Mouse (Mus musculus): ENCODE data around the gene Tbc1d13. TPM values are rescaled to one million over a fixed set of nuclear protein-coding genes. Genes with fewer than 3 reads are reported as not detected.
"Not testable (repeated sequence)": the region's sequence is repeated elsewhere in the genome, so short reads cannot be mapped to it uniquely, and the experiment has no call there.

The Tbc1d13 gene
- total RNA-seq, 2 experiments from 2014 or later, result 59.0 to 61.6 TPM

GRCm38 (mm10) chr2:30173541-30174240 lies 40.1 kb downstream of the Tbc1d13 start:
- DNase-seq (ENCODE audit: extremely low spot score in 1 of 2, low spot score in 1 of 2), result no peak

GRCm38 (mm10) chr2:30175897-30176296 lies 42.4 kb downstream of the Tbc1d13 start:
- DNase-seq (ENCODE audit: extremely low spot score in 1 of 2, low spot score in 1 of 2), result no peak

GRCm38 (mm10) chr2:30176561-30176960 lies 43.0 kb downstream of the Tbc1d13 start:
- DNase-seq (ENCODE audit: extremely low spot score in 1 of 2, low spot score in 1 of 2), result no peak

GRCm38 (mm10) chr2:30177700-30178675 lies 44.4 kb downstream of the Tbc1d13 start, which contains the start of gene Spout1:
Gene Spout1 (minus strand): TSS chr2:30178459.
- peak; percentile 82 to 85 for DNase-seq (ENCODE audit: extremely low spot score in 1 of 2, low spot score in 1 of 2)

GRCm38 (mm10) chr2:30178711-30179110 lies 45.2 kb downstream of the Tbc1d13 start:
- DNase-seq (ENCODE audit: extremely low spot score in 1 of 2, low spot score in 1 of 2), result not testable (repeated sequence)

- no peak for DNase-seq (ENCODE audit: extremely low spot score in 1 of 2, low spot score in 1 of 2)
Observed at GRCm38 (mm10) chr2:30182424-30182823, 48.9 kb downstream of the Tbc1d13 start.

GRCm38 (mm10) chr2:30183721-30184120 lies 50.2 kb downstream of the Tbc1d13 start:
- no peak for DNase-seq (ENCODE audit: extremely low spot score in 1 of 2, low spot score in 1 of 2)

- DNase-seq (ENCODE audit: extremely low spot score in 1 of 2, low spot score in 1 of 2), result no peak
Observed at GRCm38 (mm10) chr2:30185276-30185675, 51.7 kb downstream of the Tbc1d13 start.

GRCm38 (mm10) chr2:30185681-30186080 lies 52.1 kb downstream of the Tbc1d13 start:
- no peak for DNase-seq (ENCODE audit: extremely low spot score in 1 of 2, low spot score in 1 of 2)

GRCm38 (mm10) chr2:30191790-30192580 lies 58.4 kb downstream of the Tbc1d13 start:
- no peak for DNase-seq (ENCODE audit: extremely low spot score in 1 of 2, low spot score in 1 of 2)

- no peak for DNase-seq (ENCODE audit: extremely low spot score in 1 of 2, low spot score in 1 of 2)
Observed at GRCm38 (mm10) chr2:30194656-30195055, 61.1 kb downstream of the Tbc1d13 start.

GRCm38 (mm10) chr2:30198021-30198420 lies 64.5 kb downstream of the Tbc1d13 start:
- no peak for DNase-seq (ENCODE audit: extremely low spot score in 1 of 2, low spot score in 1 of 2)

- DNase-seq (ENCODE audit: extremely low spot score in 1 of 2, low spot score in 1 of 2), result no peak
Observed at GRCm38 (mm10) chr2:30199984-30200383, 66.4 kb downstream of the Tbc1d13 start.

GRCm38 (mm10) chr2:30200388-30200925 lies 66.9 kb downstream of the Tbc1d13 start:
- DNase-seq (ENCODE audit: extremely low spot score in 1 of 2, low spot score in 1 of 2), result no peak

Other genes with a start within 250 kb of the Tbc1d13 start
- gene Odf2, start 244.5 kb upstream of the Tbc1d13 start, total RNA-seq (2021), result 100 to 1,000 TPM in 1 of 2 experiments, 10 to 100 TPM in 1; 78.2 to 115 TPM
- 10 to 100 TPM; 37.9 to 39.3 TPM for gene Gle1, start 198.3 kb upstream of the Tbc1d13 start, total RNA-seq (2021)
- gene Sptan1, start 168.2 kb upstream of the Tbc1d13 start, total RNA-seq (2021), result 100 to 1,000 TPM; 838 to 951 TPM
- gene Wdr34, start 84.9 kb upstream of the Tbc1d13 start, total RNA-seq (2021), result 10 to 100 TPM; 32.5 to 33.0 TPM
- 100 to 1,000 TPM; 187 to 188 TPM for gene Set, start 76.4 kb upstream of the Tbc1d13 start, total RNA-seq (2021)
- 1 to 10 TPM; 1.2 to 1.9 TPM for gene Pkn3, start 56.1 kb upstream of the Tbc1d13 start, total RNA-seq (2021)
- gene Zdhhc12, start 40.1 kb upstream of the Tbc1d13 start, total RNA-seq (2021), result 10 to 100 TPM in 1 of 2 experiments, 1 to 10 TPM in 1; 9.9 to 11.4 TPM
- 100 to 1,000 TPM; 191 to 213 TPM for gene Zer1, start 9.2 kb upstream of the Tbc1d13 start, total RNA-seq (2021)
- 10 to 100 TPM; 22.7 to 25.0 TPM for gene Endog, start 37.7 kb downstream of the Tbc1d13 start, total RNA-seq (2021)
- gene Spout1, start 44.7 kb downstream of the Tbc1d13 start, total RNA-seq (2021), result 10 to 100 TPM; 35.1 to 35.4 TPM
- 10 to 100 TPM; 17.1 to 18.4 TPM for gene Kyat1, start 72.1 kb downstream of the Tbc1d13 start, total RNA-seq (2021)
- gene Lrrc8a, start 104.0 kb downstream of the Tbc1d13 start, total RNA-seq (2021), result 10 to 100 TPM; 57.1 to 60.7 TPM
- 1 to 10 TPM; 6.1 to 7.4 TPM for gene Gm28035, start 106.8 kb downstream of the Tbc1d13 start, total RNA-seq (2021)
- 10 to 100 TPM; 18.6 to 24.8 TPM for gene Phyhd1, start 132.5 kb downstream of the Tbc1d13 start, total RNA-seq (2021)
- gene Gm28038, start 147.3 kb downstream of the Tbc1d13 start, total RNA-seq (2021), result not detected
- gene Dolk, start 152.6 kb downstream of the Tbc1d13 start, total RNA-seq (2021), result 10 to 100 TPM; 24.3 to 25.7 TPM
- 10 to 100 TPM; 18.7 to 22.0 TPM for gene Nup188, start 152.7 kb downstream of the Tbc1d13 start, total RNA-seq (2021)
- 100 to 1,000 TPM; 249 to 278 TPM for gene Sh3glb2, start 225.6 kb downstream of the Tbc1d13 start, total RNA-seq (2021)
- gene Miga2, start 230.5 kb downstream of the Tbc1d13 start, total RNA-seq (2021), result 100 to 1,000 TPM; 102 to 110 TPM